Mouse (Mus musculus) liver, embryonic 14.5 days (tissue): ENCODE measurements around the gene Vhl. TPM values are rescaled to one million over a fixed set of nuclear protein-coding genes. Genes with fewer than 3 reads are reported as not detected.

ENCODE experiments used
- ATAC-seq: fragments of 200-750 bp; cut with Nextera tagmentation; 2 replicates; pipeline ENCODE4 v1.8.0; 2017; ENCODE audit warnings: moderate number of reproducible peaks, mild to moderate bottlenecking, moderate library complexity; ENCODE audit not compliant: insufficient read depth
- DNase-seq, 3 experiments: peaks; one replicate each; pipeline ENCODE4 v3.0.0-alpha.2; 2012 to 2013; ENCODE audit warnings: low read depth in 3 of 3, low spot score in 3 of 3
- H3K27ac ChIP-seq: fragments of 300-500 bp; sonication (generic); 2 replicates; pipeline ENCODE4 v1.5.1; 2014; ENCODE audit warnings: moderate library complexity, mild to moderate bottlenecking, control low read depth, inconsistent platforms
- H3K27me3 ChIP-seq: fragments of 300-500 bp; sonication (generic); 2 replicates; pipeline ENCODE4 v1.6.1; 2014; ENCODE audit warnings: mild to moderate bottlenecking, low read length, moderate library complexity; ENCODE audit not compliant: control insufficient read depth, insufficient read depth
- H3K36me3 ChIP-seq: fragments of 300-500 bp; sonication (generic); replicated peaks from 2 replicates; pipeline ENCODE4 v1.6.1; 2014; ENCODE audit warnings: low read depth; ENCODE audit not compliant: control insufficient read depth, insufficient read depth
- H3K4me1 ChIP-seq, 2 experiments: fragments of 200-500 bp in 1 of 2; fragments of 300-500 bp in 1 of 2; sonication (generic) in 1 of 2; replicated peaks; 2 replicates each; pipeline ENCODE4 v1.6.1; 2012 to 2014; ENCODE audit warnings: antibody characterized with exemption in 1 of 2, inconsistent platforms in 1 of 2, low read length in 1 of 2; ENCODE audit not compliant: control insufficient read depth in 2 of 2, insufficient read depth in 2 of 2
- H3K4me2 ChIP-seq: fragments of 300-500 bp; sonication (generic); 2 replicates; pipeline ENCODE4 v1.6.1; 2014; ENCODE audit warnings: low read depth, mild to moderate bottlenecking, control low read depth, moderate library complexity
- H3K4me3 ChIP-seq, 2 experiments: fragments of 200-500 bp in 1 of 2; fragments of 300-500 bp in 1 of 2; sonication (generic) in 1 of 2; 2 replicates each; pipeline ENCODE4 v1.5.1; 2012 to 2014; ENCODE audit warnings: low read depth in 2 of 2, low read length in 2 of 2, mild to moderate bottlenecking in 2 of 2, control low read depth in 1 of 2, inconsistent platforms in 1 of 2, moderate library complexity in 1 of 2; ENCODE audit not compliant: insufficient read depth in 1 of 2
- H3K9ac ChIP-seq: fragments of 300-500 bp; sonication (generic); replicated peaks from 2 replicates; pipeline ENCODE4 v1.6.1; 2014; ENCODE audit warnings: mild to moderate bottlenecking, control low read depth, moderate library complexity
- H3K9me3 ChIP-seq: fragments of 300-500 bp; sonication (generic); 2 replicates; pipeline ENCODE4 v1.6.1; 2016; ENCODE audit warnings: low read length, mixed read lengths; ENCODE audit not compliant: control insufficient read depth
- CTCF ChIP-seq: IDR thresholded peaks from 2 replicates; pipeline ENCODE4 v1.5.1; 2016; ENCODE audit warnings: antibody characterized with exemption, low read depth, control low read depth
- EP300 ChIP-seq: IDR thresholded peaks from 2 replicates; pipeline ENCODE4 v1.6.1; 2016; ENCODE audit warnings: antibody characterized with exemption, low read depth
- WGBS: fragments of 180-500 bp; shearing (Covaris S2); extraction: QIAGEN DNeasy Blood & Tissue Kit; methylation state at CpG from one replicate; pipeline ENCODE4 v1.1.7; 2014; ENCODE audit not compliant: insufficient replicate concordance; 5-methylcytosine and 5-hydroxymethylcytosine counted together
- polyA plus RNA-seq, 2 experiments: library from polyadenylated mRNA; depleted of rRNA in 1 of 2; stranded (reverse) in 1 of 2; unstranded in 1 of 2; fragments of >200 nt; fragmentation: Nextera tagmentation in 1 of 2; extraction: Ambion mirVana in 1 of 2; gene quantifications; 2 replicates each; pipeline versions ENCODE4 v1.2.1 to v1.2.3; 2012 to 2014

The Vhl gene
- polyA plus RNA-seq (2012; rRNA removed) (3.9 and 5.0 TPM in 2 replicates), polyA plus RNA-seq (2014; fragmentation: Nextera tagmentation; extraction: Ambion mirVana) (7.4 and 8.0 TPM in 2 replicates)

DNA sequence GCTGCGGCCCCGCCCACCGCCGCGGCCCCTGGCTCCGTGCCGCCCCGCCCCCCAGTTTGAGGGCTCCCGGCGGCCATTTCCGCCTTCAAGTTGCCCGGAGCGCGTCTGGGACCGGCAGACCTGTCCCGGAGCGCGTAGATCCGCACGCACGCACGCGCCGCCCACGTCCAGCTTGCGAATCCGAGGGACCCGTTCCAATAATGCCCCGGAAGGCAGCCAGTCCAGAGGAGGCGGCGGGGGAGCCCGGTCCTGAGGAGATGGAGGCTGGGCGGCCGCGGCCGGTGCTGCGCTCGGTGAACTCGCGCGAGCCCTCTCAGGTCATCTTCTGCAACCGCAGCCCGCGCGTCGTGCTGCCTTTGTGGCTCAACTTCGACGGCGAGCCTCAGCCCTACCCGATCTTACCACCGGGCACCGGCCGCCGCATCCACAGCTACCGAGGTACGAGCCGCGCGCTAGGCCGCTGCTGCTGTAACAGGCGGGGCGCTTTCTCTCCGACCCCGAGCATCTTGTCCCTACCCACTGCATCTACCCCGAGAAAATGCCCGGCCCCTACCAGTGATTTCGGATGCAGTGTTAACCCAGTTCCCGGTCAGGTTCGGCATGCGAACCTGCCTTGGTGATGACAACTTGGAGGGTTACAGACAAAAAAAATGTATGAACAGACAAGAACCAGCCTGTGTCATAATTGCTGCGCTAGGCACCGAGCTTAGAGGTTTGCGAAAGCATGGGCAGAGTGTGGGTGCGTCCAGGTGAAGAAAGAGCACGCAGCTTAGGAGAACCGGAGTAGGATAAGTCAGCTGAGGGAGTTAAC lies at the start of gene Vhl:
Gene Vhl, plus strand, starts transcription at position 19 of the 811 bp plus-strand sequence.
- H3K36me3 ChIP-seq = peaks cover 1% of the 10 kb centered on the region; the same call in 1 of the 2 replicates
- no peaks in the 10 kb centered on the region for H3K27me3 ChIP-seq
- 0 out of 2 replicates have a peak within 1 kb of the TSS, but pooled peaks have one; percentile 28 for H3K27ac ChIP-seq
- H3K9me3 ChIP-seq = no peaks in the 10 kb centered on the region
- H3K4me2 ChIP-seq = peak within 1 kb of the TSS; percentile 85
- H3K9ac ChIP-seq = peak within 1 kb of the TSS; percentile 78
- peak within 1 kb of the TSS; percentile 69 to 86 for H3K4me3 ChIP-seq
- peaks cover 0 to 11% of the 10 kb centered on the region in 2 experiments; a peak in 2 of 4 replicates for H3K4me1 ChIP-seq
- under 1% methylated on average over 74 of the region's 76 CpGs for WGBS
- DNase-seq = peak; percentile 61 to 68 (median 66)
- peak; percentile 89 for ATAC-seq
- TF ChIP-seq CTCF = peak; percentile 28; the same call in 1 of the 2 replicates
- no peak for TF ChIP-seq EP300

DNA sequence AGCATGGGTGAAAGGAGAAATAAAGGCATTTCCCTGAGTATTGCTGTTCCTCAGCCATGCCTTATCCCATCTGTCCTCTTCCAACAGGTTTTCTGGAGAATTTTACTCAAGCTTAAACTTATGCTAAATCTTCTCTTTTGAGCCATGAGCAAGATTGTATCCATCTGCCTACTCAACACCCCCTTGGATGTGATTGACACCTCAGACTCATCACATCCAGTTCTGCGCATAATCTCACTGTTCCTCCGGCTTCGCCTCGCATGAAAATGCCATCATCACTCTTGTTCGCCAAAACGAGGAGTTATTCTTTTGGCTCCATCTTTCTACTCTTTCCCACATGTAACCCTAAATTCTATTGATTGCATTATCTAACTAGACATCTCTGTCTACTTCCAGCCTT lies 47.7 kb upstream of the Vhl start:
- Histone ChIP-seq H3K4me3 (no peak overlapping the region), H3K9me3 (no peaks in the 10 kb centered on the region), H3K9ac (no peak overlapping the region), H3K4me1 (no peaks in the 10 kb centered on the region), H3K36me3 (peaks cover 27% of the 10 kb centered on the region), H3K27me3 (no peaks in the 10 kb centered on the region), H3K4me2 (no peak overlapping the region), H3K27ac (no peak overlapping the region)
- TF ChIP-seq CTCF (no peak), EP300 (no peak)
- ATAC-seq (no peak), DNase-seq (no peak)
- 90% methylated on average over 6 of the region's 6 CpGs for whole genome bisulfite sequencing

DNA sequence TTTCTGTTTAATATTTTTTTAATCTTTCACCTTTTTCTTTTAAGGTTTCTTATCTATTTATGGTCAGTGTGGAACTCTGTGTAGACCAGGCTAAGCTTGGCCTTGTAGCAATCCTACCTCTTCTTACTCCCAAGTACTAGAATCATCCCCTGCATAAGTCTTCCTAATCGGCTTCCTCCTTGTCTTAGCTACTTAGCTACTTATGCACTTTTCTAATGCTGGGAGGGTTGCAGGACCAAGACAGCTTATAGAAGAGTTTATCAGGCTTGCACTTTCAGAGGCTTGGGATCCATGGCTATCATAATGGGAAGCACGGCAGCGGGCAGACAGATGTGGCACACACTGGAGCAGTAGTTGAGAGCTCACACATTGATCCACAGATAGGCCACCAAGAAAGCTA lies 44.5 kb upstream of the Vhl start:
- no peak overlapping the region for H3K4me3 ChIP-seq
- no peak for DNase-seq
- no peak for ATAC-seq
- no peak overlapping the region for H3K27ac ChIP-seq
- no peaks in the 10 kb centered on the region for H3K27me3 ChIP-seq
- no peaks in the 10 kb centered on the region for H3K9me3 ChIP-seq
- H3K4me2 ChIP-seq = no peak overlapping the region
- H3K36me3 ChIP-seq = peaks cover 19% of the 10 kb centered on the region
- TF ChIP-seq EP300 (no peak), CTCF (no peak)
- WGBS = 84% methylated on average over 3 of the region's 3 CpGs
- no peak overlapping the region for H3K9ac ChIP-seq
- H3K4me1 ChIP-seq = no peaks in the 10 kb centered on the region

DNA sequence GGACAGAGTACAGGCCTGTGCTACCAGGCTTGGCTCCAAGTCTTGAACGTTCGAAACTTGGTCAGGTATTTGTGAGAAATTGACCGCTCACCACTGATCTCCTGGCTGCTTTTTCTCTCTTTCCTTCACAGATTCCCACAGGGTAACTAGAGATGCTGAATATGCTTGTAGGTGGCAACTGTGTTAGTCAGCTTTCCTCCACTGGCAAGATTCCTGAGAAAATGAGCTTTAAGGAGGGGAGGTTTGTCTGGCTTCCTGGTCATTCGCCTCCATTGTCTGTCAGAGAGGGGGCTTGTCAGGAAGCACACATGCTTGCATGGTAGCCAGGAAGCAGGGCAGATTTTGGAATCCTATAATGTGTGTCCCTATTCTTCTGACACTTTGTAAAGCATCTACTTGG lies 40.7 kb upstream of the Vhl start:
- TF ChIP-seq EP300 = no peak
- TF ChIP-seq CTCF = no peak
- no peak overlapping the region for H3K9ac ChIP-seq

DNA sequence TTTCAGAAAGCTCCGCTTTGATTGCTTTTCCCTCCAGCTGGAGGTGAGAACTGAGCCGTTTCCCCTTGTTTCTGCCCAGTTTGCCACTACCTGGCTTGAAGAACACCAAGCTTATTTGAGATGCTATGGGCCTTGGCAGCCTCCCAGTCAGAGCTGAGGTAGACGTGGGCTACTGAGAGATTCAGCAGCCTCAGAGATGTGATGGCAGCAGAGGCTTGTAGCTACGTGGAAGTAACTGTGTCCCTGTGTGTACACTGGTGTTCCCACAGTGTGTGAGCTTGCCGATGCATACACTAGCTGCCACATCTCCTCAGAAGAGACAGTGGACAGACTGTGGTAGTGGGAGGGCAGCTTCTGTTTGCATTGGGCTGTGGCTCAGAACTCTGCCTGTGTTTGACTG lies 38.7 kb upstream of the Vhl start:
- no peak overlapping the region for H3K27ac ChIP-seq
- WGBS = 81% methylated on average over 5 of the region's 5 CpGs
- no peak overlapping the region for H3K4me3 ChIP-seq
- DNase-seq = no peak
- ATAC-seq = no peak
- H3K9ac ChIP-seq = no peak overlapping the region
- no peak overlapping the region for H3K4me2 ChIP-seq
- H3K4me1 ChIP-seq = no peaks in the 10 kb centered on the region
- no peaks in the 10 kb centered on the region for H3K27me3 ChIP-seq
- H3K9me3 ChIP-seq = no peaks in the 10 kb centered on the region
- no peaks in the 10 kb centered on the region; the same call in 1 of the 2 replicates for H3K36me3 ChIP-seq
- no peak for TF ChIP-seq EP300

More for the DNA sequence above, 40.7 kb upstream of the Vhl start:
- Histone ChIP-seq H3K36me3 (peaks cover 3% of the 10 kb centered on the region), H3K4me3 (no peak overlapping the region), H3K27me3 (no peaks in the 10 kb centered on the region), H3K27ac (no peak overlapping the region), H3K9me3 (no peaks in the 10 kb centered on the region), H3K4me2 (no peak overlapping the region), H3K4me1 (no peaks in the 10 kb centered on the region)
- no peak for ATAC-seq
- WGBS = 89% methylated on average over 4 of the region's 4 CpGs
- DNase-seq = no peak
